In genomic region chr3:110847222-110847621, GRCm38 (mm10) we compare ENCODE assay signal across 16 mouse cellular contexts.
"Had no signal": no experiment of that assay in that cellular context is flagged by ENCODE, and none has a peak within 500 bp of the region (broad histone marks: within the 10 kb centered on the region; RNA-seq: fewer than 3 reads in every experiment).

No protein-coding gene starts in this region.

- H3K4me1 ChIP-seq: limb, embryonic 12.5 days; limb, embryonic 15.5 days; liver, embryonic 15.5 days had no signal

- H3K9me3 ChIP-seq: limb, embryonic 12.5 days; limb, embryonic 15.5 days; liver, embryonic 15.5 days had no signal

- H3K9ac ChIP-seq: limb, embryonic 12.5 days; limb, embryonic 15.5 days; liver, embryonic 15.5 days had no signal

- H3K4me3 ChIP-seq: limb, embryonic 12.5 days; limb, embryonic 15.5 days; liver, embryonic 15.5 days had no signal

- DNase-seq: kidney, adult 9 months; kidney, postnatal 14 days; kidney, postnatal 4 days; left cerebral cortex, postnatal 4 days; lung, adult 18-20 months; lung, postnatal 14 days; lung, postnatal 4 days; midbrain, embryonic 14.5 days; right cerebral cortex, adult 18-20 months; thymus, adult 18-20 months; thymus, postnatal 4 days had no signal

- H3K36me3 ChIP-seq: limb, embryonic 12.5 days; limb, embryonic 15.5 days; liver, embryonic 15.5 days had no signal

- H3K27me3 ChIP-seq: limb, embryonic 12.5 days; limb, embryonic 15.5 days; liver, embryonic 15.5 days had no signal

- H3K27ac ChIP-seq: limb, embryonic 12.5 days; limb, embryonic 15.5 days; liver, embryonic 15.5 days had no signal

- H3K4me2 ChIP-seq: limb, embryonic 12.5 days; limb, embryonic 15.5 days; liver, embryonic 11.5 days; liver, embryonic 15.5 days; midbrain, embryonic 11.5 days had no signal
